Mouse (Mus musculus) central nervous system, embryonic 18 days (tissue): ENCODE data around the gene Wdr12. TPM values are rescaled to one million over a fixed set of nuclear protein-coding genes. Genes with fewer than 3 reads are reported as not detected.

Experiments
- polyA plus RNA-seq: library from polyadenylated mRNA; depleted of rRNA; stranded (reverse); fragments of >200 nt; gene quantifications from 2 replicates; pipeline ENCODE4 v1.2.3, GENCODE M21; 2012; rRNA removed

The Wdr12 gene
- polyA plus RNA-seq, result 26.0 and 27.5 TPM in 2 replicates

GRCm38 (mm10) chr1:60098024-60098781 lies at the start of gene Wdr12, which contains the start of gene Carf:
TSS of gene Wdr12 (minus strand) at chr1:60098645.
TSS of gene Carf (plus strand) at chr1:60098247.

DNA sequence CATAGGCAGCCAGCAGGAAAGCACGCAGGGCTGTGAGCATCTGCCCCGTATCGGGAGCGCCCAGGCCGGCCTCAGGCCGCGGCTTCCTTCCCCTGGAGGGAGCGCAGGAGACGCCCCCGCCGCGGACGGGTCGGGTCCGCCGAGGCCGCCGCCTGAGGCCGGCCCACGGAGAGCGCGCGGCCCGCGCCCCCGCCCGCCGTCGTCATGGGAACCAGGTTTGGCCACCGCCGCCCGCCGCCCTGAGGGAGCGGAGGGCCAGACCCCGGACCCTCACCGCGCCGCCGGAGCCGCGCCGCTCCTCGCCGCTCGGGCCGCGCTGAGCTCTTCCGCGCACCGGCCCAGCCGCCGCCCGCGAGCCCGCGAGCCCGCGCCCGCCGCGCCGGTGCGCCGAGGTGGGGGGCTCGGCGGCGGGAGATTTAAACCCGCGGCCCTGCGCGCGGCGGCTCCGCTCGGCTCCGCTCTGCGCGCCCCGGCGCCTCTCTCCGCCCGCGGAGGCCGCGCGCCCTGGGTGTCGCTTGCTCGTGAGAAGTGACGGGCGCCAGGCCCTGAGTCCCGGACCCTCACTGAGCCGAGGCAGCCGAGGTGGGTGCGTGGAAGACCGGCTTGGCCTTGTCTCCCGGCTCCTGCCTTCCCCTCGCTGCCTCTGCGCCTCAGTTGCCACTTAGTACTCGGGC lies 55.5 kb downstream of the Wdr12 start, which contains the start of gene Ica1l:
Gene Ica1l, minus strand, starts transcription at position 389 of the 674 bp plus-strand sequence.

Other genes with a start within 250 kb of the Wdr12 start
- 52.9 and 53.3 TPM in 2 replicates for gene Fam117b, start 185.6 kb downstream of the Wdr12 start, polyA plus RNA-seq
- gene Ica1l, start 55.5 kb downstream of the Wdr12 start, polyA plus RNA-seq, result 42.2 and 45.2 TPM in 2 replicates
- gene Carf, start 398 bp downstream of the Wdr12 start, polyA plus RNA-seq, result 9.9 and 10.4 TPM in 2 replicates
- 6.8 and 7.7 TPM in 2 replicates for gene Nbeal1, start 82.0 kb upstream of the Wdr12 start, polyA plus RNA-seq
- 14.3 and 14.4 TPM in 2 replicates for gene Cyp20a1, start 244.7 kb upstream of the Wdr12 start, polyA plus RNA-seq